Mouse (Mus musculus) brain, embryonic 18.5 days (tissue): ENCODE results near the gene Trrap.

Source experiments
- DNase-seq: peaks from one replicate; pipeline ENCODE4 v3.0.0-alpha.2; 2012; ENCODE audit warnings: low read depth, low spot score

Gene Trrap

DNA sequence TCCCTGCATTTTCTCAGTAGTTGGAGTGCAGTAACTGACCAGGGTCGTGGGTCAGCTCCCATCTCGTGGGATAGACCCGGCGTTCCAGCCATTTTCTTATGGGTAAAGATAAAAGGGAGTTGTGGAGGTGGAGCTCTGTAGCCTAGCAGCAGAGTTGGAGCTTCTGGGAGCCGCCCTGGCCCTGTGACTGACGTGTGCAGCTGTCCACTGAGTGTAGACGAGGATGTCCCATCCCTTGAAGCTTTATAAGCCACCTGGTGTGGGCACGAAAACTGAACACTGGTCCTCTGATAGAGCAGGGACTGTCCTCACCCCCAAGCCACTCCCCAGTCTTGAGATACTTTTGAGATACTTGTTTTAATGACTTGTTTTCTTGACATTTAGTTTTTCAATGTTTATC lies 13.1 kb downstream of the Trrap start:
- no peak for DNase-seq

DNA sequence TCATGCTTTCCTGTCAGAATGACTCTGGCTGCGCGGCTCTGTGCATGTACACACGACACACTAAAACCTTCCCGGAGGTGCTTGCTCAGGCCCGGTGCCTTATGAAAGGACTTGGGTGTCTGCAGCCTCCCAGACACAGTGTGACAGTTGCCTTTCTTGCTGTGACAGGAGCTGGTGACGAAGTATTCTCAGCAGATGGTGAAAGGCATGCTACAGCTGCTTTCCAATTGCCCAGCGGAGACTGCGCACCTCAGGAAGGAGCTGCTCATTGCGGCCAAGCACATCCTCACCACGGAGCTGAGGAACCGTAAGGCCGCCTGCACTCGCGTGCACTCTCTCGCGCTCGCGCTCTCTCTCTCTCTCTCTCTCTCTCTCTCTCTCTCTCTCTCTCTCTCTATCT lies 18.9 kb downstream of the Trrap start:
- DNase-seq: no peak

DNA sequence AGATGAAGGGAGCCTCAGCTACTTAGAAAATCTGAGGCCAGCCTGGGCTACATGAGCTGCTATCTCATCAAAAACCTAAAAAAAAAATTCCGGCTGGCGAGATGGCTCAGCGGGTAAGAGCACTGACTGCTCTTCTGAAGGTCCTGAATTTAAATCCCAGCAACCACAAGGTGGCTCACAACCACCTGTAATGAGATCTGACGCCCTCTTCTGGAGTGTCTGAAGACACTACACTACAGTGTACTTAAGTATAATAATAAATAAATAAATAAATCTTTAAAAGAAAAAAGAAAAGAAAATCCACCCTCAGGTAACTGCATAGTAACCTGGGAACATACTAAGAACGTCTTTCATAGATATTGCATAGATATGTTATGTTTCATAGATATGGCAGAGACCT lies 25.8 kb downstream of the Trrap start:
- no peak for DNase-seq

DNA sequence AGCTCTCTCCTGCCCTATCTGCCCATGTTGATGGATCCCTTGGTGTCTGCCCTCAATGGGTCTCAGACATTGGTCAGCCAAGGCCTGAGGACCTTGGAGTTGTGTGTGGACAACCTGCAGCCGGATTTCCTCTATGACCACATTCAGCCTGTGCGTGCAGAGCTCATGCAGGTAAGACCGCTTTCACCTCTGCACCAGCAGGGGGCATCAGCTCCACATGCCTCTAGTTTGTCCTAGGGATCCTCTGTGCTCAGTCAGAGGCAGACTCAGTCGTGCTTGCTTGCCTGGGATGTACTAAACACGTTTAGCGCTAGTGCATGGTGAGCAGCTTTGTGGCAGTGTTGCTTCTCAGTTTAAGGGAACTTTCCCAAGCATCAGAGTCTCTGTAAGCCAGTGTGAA lies 27.2 kb downstream of the Trrap start:
- no peak for DNase-seq

DNA sequence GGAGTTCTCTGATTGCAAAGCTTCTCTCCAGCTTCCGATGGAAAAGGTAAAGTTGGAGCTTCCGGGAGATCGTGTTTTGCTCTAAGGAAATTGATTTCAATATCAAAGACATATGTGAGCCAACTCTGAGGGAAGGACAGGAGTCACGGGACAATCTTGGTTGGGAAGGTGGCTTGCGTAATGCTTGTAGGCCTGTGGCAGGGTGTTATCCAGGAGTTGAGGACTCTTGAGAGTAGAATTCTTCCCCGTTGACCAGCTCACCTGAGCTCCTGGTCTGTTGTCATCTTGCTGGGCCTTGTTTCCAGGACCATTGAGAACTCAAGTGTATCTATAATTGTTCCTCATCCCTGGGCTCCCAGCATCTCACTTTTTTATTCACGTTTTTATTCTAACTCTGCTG lies 29.6 kb downstream of the Trrap start:
- no peak for DNase-seq

DNA sequence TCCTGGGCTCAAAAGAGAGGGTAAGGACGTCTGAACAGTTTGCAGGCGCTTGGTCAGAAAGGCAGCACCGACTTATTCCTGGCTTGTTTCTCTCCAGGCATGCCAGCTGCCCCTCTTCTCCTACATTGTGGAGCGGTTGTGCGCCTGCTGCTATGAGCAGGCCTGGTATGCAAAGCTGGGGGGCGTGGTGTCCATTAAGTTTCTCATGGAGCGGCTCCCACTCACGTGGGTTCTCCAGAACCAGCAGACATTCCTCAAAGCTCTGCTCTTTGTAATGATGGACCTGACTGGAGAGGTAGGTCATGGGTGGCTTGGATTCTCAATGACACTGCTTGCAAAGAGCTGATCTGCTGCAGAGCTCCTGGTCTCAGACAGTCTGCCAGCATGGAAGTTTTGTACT lies 35.5 kb downstream of the Trrap start:
- no peak for DNase-seq

DNA sequence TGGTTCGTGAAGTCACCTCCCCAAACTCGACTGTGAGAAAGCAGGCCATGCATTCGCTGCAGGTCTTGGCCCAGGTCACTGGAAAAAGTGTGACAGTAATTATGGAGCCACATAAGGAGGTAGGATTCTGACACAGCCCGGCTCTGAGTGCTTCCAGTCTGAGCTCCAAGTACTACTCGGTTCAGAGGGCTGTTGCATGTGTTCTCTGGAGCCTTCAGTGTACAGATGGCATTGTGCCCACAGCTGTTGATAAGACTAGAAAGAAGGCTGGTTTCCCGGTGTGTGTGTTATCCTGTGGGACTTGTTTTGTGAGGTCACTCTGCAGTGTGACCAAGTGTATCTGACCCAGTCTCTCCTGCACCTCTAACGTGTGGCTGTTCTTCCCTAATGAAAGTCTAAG lies 36.6 kb downstream of the Trrap start:
- no peak for DNase-seq

DNA sequence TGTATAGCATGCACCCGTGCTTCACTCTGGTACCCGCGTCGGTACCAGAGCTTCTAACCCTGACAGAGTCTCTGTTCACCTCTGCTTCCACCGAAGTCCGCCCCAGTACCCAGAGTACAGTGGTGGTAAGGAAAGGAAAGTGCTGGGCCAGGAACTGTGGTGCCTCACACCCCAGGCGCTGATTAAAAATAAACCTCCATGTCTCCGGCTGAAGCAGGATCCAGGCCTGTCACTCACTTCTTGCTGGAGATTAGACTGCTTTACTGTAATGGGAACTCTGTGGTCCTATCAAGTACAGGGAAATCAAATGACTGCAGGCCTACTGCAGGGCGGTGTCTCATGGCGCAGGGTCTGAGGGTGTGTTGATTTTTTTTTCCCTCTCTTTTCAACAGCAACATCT lies 39.4 kb downstream of the Trrap start:
- no peak for DNase-seq

DNA sequence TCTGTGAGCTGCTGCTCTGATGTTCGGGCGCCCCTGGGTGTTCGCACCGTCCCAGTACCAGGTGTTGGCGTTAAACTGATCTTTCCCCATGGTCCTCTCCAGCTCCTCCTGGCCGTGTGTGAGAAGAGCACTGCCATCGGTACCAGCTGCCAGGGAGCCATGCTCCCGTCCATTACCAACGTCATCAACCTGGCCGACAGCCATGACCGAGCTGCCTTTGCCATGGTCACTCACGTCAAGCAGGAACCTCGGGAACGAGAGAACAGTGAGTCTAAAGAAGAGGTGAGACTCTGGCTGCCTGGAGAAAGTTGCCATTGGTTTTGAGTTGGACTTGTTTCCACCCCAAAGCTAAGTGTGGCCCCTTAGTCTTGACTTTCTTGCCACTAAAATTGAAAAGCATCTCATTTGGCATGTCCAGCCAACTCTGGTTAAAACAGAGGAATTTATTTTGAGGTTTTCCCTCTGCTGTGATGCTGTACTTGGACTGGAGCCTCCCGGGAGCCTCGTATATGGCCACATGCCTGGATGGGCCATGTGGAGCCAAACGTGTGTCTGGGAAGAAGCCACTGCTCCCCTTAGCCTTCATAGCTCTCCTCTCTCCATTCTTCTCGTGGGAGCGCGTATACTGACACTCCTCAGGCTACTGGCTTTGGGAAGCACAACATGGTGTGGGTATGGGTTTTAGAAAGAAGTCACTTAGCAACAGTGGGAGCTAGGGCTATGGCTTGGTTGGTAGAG lies 61.0 kb downstream of the Trrap start:
- DNase-seq: no peak

DNA sequence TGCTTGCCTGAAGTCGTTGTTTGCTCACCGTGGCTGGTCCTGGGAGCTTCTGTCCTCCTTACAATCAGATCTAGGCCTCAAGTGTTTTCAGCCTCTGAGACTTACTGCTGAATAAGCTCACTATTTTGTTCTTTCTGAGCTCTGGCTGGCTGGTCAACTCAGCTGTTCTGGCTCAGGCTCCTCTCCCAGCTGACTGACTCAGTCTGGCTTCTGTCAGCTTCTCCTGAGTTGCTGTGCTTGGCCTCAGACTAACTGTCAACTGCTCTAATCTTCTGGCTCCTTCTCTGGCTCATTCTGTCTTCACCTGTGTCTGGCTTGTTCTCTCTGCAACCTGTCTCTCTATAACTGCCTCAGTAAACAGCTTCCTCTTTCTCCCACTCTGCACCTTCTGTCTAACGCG lies 62.1 kb downstream of the Trrap start:
- no peak for DNase-seq

DNA sequence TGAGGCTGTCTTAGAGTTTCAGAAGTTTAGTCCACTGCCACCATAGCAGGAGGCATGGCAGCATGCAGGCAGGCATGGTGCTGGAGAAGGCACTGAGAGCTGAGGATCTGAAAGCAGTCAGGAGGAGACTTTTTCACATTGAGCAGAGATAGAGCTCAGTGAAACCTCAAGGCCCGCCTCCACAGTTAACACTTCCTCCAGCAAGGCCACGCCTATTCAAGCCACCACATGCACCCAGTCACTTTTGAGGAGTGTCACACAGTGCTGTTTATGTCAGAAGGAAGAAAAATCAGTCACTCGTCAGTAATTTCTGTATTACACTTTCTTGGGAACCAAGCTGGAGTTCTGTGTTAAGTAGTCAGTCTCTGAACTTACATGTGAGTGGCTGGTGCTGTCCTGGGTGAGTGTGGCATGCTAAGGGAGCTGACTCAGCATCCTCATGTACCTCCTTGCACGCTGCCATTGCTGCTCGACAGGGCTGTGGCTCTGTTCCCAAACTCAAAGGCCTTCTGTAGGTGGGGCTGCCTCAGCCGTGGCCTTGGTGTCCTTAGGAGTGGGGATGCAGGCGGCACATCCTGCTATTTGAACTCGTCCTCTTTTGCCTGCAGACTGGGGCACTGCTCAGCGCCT lies 64.4 kb downstream of the Trrap start:
- no peak for DNase-seq

DNA sequence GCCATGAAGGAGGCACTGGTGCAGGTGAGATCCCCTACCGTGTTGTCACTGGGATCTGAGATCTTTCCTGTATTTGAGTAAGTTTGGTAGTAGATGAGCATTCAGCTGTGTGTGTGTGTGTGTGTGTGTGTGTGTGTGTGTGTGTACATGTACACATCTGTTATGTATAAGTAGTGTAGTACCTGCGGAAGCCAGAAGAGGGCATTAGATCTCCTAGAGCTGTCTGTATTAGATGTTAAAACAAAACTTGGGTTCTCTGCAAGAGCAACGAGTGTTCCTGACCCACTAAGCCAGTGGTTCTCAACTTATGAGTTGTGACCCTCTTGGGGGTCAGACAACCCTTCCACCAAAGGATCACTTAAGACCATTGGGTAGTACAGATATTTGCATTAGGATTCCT lies 68.6 kb downstream of the Trrap start:
- no peak for DNase-seq

DNA sequence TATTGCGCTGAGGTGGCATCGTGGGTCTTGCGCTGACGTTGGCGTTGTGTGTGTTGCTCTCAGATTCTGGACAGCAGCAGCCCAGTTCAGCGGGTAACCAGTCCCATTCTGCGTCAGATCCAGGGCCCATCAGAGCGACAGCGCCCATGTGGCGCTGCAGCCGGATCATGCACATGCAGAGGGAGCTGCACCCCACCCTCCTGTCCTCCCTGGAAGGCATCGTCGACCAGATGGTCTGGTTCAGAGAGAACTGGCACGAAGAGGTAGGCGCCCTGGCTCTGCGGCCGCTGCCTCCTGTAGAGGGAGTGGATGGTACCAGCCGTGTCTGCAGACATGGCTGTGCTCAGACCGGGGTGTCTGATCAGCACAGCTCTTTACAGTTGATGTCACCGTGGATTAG lies 77.8 kb downstream of the Trrap start:
- DNase-seq: no peak

DNA sequence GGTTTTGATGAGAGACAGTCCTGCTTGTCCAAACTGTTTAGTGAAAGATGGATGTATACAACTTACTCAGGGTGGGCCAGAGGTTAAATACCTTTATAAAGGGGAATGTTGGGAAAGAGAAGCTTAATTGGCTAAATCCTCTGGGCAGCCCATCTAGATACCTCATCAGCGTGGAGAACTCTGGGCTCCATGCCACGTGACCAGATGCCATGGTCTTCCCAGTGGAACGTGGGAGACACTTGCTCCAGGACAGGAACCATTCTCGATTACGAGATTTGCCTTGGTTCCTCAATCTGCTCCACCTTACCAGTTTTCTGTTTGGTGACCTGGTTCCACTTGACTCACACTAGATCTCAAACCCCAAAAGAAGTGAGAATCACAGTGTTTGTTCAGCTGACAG lies 81.2 kb downstream of the Trrap start:
- DNase-seq: no peak

DNA sequence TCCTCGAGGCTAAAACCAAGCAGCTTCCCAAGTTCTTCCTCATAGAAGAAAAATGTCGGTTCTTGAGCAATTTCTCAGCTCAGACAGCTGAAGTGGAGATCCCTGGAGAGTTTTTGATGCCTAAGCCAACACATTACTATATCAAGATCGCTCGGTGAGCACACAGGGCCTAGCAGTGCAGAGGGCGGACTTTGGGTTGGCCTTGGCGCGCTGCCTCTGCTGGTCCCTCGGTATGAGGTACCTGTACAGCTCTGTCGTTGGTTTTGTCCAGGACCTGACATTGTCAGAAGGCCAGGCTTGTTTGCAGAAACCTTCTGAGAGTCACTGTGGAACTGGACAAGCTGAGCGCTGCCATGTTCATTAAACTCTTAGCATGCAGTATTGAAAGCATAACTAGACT lies 82.4 kb downstream of the Trrap start:
- no peak for DNase-seq

DNA sequence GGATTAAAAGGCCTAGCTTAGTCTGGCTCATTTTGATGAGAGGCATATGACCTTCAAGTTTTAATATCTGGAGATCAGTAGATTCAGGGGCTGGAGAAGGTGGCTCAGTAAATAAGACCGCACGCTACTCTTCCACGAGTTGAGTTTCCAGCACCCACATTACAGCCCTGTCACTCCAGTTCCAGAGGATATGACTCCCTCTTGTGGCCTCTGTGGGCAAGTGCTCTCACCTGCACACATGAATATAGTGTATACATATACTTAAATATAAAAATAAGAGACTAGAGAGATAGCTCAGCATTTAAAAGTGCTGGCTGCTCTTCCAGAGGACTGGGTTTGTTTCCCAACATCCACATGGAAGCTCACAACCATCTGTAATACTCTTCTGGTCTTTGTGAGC lies 84.3 kb downstream of the Trrap start:
- DNase-seq: no peak

DNA sequence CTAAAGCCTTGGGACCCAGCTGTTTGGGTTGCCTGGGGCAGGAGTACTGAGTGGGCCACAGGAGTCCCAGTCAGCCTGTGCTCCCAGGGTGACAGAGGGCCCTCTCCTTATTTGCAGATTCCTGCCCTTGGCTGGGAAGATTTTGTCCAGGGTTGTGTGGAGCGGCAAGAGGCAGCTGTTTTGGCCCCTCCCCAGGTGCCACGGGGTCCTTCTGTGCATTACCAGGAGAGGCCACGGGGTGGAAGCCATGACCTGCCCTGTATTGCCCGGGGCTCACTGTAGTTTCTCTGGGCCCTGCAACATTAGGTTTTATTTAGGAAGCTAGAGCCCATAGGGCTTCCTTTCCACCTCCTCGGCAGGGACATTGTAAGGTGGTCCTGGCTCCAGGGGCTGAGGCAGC lies 86.4 kb downstream of the Trrap start:
- no peak for DNase-seq

DNA sequence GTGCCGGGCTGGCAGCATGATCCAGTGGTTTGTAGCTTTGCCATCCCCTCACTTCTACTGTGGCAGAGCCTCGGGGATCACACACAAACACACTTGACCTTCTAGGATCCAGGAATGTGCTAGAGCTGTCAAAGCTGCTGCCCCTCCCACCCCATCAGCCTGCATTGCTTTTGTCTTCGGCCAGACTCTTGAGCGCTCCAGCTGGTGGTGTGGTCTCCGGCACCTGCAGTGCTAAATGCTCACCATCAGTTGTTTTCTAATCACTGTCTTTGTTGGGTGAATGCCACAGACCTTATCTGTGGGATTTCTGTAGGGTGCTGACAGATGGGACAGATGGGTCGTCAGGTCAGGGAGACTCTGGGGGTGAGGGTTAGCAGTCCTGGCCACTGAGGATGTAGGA lies 88.4 kb downstream of the Trrap start:
- DNase-seq: no peak

DNA sequence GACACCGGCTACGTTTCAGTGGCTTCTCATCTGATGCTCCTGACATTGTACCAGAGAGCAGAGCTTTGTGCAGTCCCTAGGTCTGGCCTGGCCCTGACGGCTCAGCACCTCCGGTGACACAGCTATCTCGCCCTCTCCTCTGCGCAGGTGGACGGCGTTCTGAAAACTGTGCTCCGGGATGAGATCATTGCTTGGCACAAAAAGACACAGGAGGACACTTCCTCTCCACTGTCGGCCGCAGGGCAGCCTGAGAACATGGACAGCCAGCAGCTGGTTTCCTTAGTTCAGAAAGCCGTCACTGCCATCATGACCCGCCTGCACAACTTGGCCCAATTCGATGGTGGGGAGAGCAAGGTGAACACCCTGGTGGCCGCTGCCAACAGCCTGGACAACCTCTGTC lies 91.0 kb downstream of the Trrap start:
- DNase-seq: no peak

DNA sequence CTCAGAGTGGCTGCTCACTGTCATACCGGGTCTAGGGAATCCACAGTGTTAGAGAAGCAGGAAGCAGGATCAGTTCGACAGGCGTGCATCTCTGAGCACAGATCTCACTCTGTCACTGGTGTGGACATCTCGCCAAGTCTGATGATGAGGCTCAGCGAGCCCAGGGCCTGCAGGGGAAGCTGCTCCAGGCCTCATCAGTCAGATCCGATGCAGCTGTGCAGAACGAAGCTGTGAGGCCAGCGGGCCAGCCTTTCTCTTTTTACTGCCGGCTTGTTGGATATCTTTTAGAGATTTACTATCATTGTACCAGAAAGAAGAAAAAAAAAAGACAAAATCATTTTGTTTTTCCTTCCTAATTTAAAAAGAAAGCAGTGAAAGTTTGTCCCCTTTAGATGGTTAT lies 91.8 kb downstream of the Trrap start:
- DNase-seq: no peak

DNA sequence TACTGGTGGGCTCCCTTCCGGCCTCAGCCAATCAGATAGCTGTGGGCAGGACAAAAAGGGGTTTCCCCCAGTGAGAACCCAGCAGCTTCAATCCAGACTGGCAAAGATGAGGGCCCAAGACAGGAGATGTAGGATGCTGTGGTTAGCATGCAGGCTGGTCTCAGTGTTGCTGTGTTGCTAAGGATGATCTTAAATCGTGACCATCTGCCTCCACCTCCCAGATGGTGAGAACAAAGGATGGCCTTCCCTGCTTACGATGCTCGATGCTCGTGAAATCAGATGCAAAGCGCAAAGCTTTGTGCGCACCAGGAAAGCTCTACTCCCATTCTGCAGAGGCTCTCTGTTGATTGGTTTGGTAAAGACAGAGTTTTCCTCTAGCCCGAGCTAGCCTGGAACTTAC lies 93.4 kb downstream of the Trrap start:
- no peak for DNase-seq

DNA sequence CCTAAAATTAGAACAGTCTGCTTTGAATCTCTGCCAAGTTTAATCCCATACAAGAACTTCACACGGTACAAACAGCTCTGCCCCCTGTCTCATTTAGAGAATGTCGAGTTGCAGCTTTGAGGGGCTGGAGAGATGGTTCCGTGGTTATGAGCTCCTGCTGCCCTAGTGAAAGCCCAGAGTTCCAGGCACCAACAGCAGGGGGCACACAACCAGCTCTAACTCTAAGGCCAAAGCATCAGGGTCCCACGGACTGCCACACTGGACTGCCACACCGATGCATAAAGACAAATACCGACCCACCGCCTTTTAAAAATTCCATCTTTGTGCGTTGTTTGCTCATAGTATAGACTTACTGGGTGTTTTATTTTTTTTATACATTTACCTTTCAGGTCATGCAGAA lies 99.4 kb downstream of the Trrap start:
- no peak for DNase-seq

DNA sequence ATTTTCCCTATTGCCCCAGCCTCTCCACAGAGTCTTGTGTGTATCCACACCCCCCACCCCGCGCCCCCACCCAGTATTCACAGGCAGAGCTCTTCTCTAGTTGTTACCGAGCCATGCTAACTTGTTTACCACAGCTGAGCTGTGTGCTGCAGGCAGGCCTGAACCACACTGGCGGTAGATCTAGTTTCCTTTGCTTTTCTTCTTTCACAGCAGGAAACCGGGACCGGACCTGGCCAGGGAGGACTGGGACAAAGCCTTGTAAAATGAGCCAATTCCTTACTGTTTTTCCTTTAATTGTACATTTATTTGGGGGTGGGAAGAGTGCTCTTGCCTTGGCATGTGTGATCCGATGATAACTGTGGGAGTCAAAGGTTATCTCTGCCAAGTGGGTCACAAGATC lies 101.9 kb downstream of the Trrap start:
- DNase-seq: no peak

DNA sequence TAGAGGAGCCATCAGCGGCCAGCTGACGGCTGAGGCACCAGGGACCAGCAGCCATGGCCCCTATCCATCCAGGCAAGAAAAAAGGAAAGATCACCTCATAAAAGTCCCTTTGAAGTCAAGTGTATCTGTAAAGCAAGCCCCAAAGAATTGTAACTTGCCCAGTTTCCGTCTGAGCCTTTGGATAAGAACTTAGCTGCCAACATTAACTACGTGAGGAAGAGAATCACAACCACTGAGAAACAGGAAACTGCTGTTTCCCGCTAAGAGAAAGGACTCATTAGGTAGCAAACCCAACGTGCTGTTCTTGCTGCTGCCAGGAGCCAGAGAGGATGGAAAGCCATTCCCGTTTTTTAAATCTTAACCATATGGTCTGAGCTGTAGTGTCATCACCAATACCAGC lies 103.2 kb downstream of the Trrap start:
- DNase-seq: no peak
